Mouse (Mus musculus): ENCODE results near the gene Gm11549. TPM values are rescaled to one million over a fixed set of nuclear protein-coding genes. Genes with fewer than 3 reads are reported as not detected.

Gm11549 gene
- total RNA-seq, 2 experiments from 2014 or later, result 0.37 to 0.53 TPM

GRCm38 (mm10) chr3:36516196-36516595 is 5.4 kb downstream of the Gm11549 start:
- no peak for DNase-seq (ENCODE audit: low spot score in 2 of 2)

GRCm38 (mm10) chr3:36511491-36511890 is 10.1 kb downstream of the Gm11549 start:
- DNase-seq (ENCODE audit: low spot score in 2 of 2), result no peak

GRCm38 (mm10) chr3:36505809-36506735 is 15.5 kb downstream of the Gm11549 start:
- no peak for DNase-seq (ENCODE audit: low spot score in 2 of 2)

- no peak for DNase-seq (ENCODE audit: low spot score in 2 of 2)
Measured at GRCm38 (mm10) chr3:36505306-36505705, 16.3 kb downstream of the Gm11549 start.

- no peak for DNase-seq (ENCODE audit: low spot score in 2 of 2)
Measured at GRCm38 (mm10) chr3:36501546-36501945, 20.1 kb downstream of the Gm11549 start.

GRCm38 (mm10) chr3:36500976-36501375 is 20.6 kb downstream of the Gm11549 start:
- DNase-seq (ENCODE audit: low spot score in 2 of 2), result no peak

GRCm38 (mm10) chr3:36499418-36499817 is 22.2 kb downstream of the Gm11549 start:
- DNase-seq (ENCODE audit: low spot score in 2 of 2), result no peak

GRCm38 (mm10) chr3:36498224-36498623 is 23.4 kb downstream of the Gm11549 start:
- DNase-seq (ENCODE audit: low spot score in 2 of 2), result no peak

- peak in 1 of 2 experiments; percentile 48 for DNase-seq (ENCODE audit: low spot score in 2 of 2)
Measured at GRCm38 (mm10) chr3:36496746-36497145, 24.9 kb downstream of the Gm11549 start.

GRCm38 (mm10) chr3:36496273-36496672 is 25.3 kb downstream of the Gm11549 start:
- no peak for DNase-seq (ENCODE audit: low spot score in 2 of 2)

GRCm38 (mm10) chr3:36495436-36495835 is 26.2 kb downstream of the Gm11549 start:
- DNase-seq (ENCODE audit: low spot score in 2 of 2), result peak; percentile 77 to 80

- DNase-seq (ENCODE audit: low spot score in 2 of 2), result no peak
Measured at GRCm38 (mm10) chr3:36494613-36495012, 27.0 kb downstream of the Gm11549 start.

GRCm38 (mm10) chr3:36493641-36494283 is 27.9 kb downstream of the Gm11549 start:
- no peak for DNase-seq (ENCODE audit: low spot score in 2 of 2)

- no peak for DNase-seq (ENCODE audit: low spot score in 2 of 2)
Measured at GRCm38 (mm10) chr3:36492716-36493391, 28.8 kb downstream of the Gm11549 start.

- DNase-seq (ENCODE audit: low spot score in 2 of 2), result no peak
Measured at GRCm38 (mm10) chr3:36491535-36491934, 30.1 kb downstream of the Gm11549 start.

GRCm38 (mm10) chr3:36489590-36489910 is 32.1 kb downstream of the Gm11549 start:
- no peak for DNase-seq (ENCODE audit: low spot score in 2 of 2)

GRCm38 (mm10) chr3:36488899-36489589 is 32.6 kb downstream of the Gm11549 start:
- DNase-seq (ENCODE audit: low spot score in 2 of 2), result no peak

- no peak for DNase-seq (ENCODE audit: low spot score in 2 of 2)
Measured at GRCm38 (mm10) chr3:36488367-36488766, 33.2 kb downstream of the Gm11549 start.

- no peak for DNase-seq (ENCODE audit: low spot score in 2 of 2)
Measured at GRCm38 (mm10) chr3:36486881-36487280, 34.7 kb downstream of the Gm11549 start.

GRCm38 (mm10) chr3:36486176-36486575 is 35.4 kb downstream of the Gm11549 start:
- DNase-seq (ENCODE audit: low spot score in 2 of 2), result no peak

GRCm38 (mm10) chr3:36484292-36484691 is 37.3 kb downstream of the Gm11549 start:
- no peak for DNase-seq (ENCODE audit: low spot score in 2 of 2)
